Mouse (Mus musculus) layer of hippocampus, adult 2 months (tissue): ENCODE results near the gene Gamt. TPM values are rescaled to one million over a fixed set of nuclear protein-coding genes. Genes with fewer than 3 reads are reported as not detected.
"Not testable (repeated sequence)": the region's sequence is repeated elsewhere in the genome, so short reads cannot be mapped to it uniquely, and the experiment has no call there.

Experiments used
- DNase-seq, 2 experiments: peaks; one replicate each; pipeline ENCODE4 v3.0.0; 2022; ENCODE audit warnings: low spot score in 2 of 2
- H3K27ac ChIP-seq: fragments of 200-600 bp; 2 replicates; pipeline ENCODE4 v1.8.1; 2022
- H3K4me3 ChIP-seq: fragments of 200-600 bp; 2 replicates; pipeline ENCODE4 v1.8.1; 2022; ENCODE audit warnings: mild to moderate bottlenecking
- CTCF ChIP-seq: fragments of 200-600 bp; conservative IDR thresholded peaks from 2 replicates; pipeline ENCODE4 v1.8.1; 2022; ENCODE audit warnings: antibody characterized with exemption, mild to moderate bottlenecking, moderate library complexity
- microRNA-seq, 2 experiments: library from miRNA; unstranded; fragments of <30 nt; microRNA quantifications; one replicate each; pipeline ENCODE4 v1.2.0; 2021
- total RNA-seq, 2 experiments: library from RNA; stranded (reverse); gene quantifications; 2 replicates each; pipeline ENCODE4 v1.2.3; 2021

Gamt gene
- total RNA-seq, 2 experiments from 2014 or later: 29.8 to 33.1 TPM

DNA sequence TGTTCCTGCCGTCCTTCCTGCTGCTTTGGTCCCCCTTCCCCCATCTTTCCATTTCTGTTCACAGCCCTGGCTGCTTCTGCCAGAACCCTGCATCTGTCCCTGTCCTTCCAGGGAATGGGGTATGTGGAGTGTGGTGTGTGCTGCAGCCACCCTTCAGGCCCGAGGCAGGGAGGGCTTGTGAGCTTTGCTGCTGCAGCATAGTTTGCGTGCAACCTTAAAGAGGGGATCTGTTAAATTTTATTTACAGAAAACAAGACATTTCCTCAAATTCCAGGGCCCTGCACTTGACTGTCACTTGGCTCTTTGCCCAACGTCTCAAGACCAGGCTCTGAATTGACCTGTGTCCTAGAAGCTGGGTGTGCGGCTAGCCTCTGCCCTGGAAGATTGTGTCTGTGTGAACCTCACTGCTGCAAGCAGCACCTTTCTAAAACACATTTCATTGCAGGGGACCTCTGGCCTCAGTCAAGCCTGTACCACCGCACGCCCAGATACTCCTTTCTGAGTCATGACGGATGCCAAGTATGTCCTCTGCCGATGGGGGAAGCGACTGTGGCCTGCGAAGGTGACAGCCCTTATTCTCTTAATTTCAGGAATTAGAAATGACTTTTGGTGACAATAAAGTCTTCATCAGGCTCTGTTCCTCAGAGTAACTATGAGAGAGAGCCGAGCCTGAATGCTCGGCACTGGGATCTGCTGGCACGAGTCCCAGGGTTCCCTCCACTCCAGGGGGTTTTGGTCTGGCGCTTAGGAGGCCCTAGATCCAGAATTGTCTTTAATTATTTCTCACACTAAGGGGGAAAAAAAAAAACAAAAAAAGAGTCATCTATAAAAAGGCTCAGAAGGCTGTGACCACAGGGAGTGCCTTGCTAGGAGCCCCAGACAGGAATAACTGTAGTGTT lies 32.7 kb downstream of the Gamt start:
- H3K4me3 ChIP-seq: peak overlapping the region; percentile 79
- peak overlapping the region; percentile 98 for H3K27ac ChIP-seq
- DNase-seq: no peak
- no peak for TF ChIP-seq CTCF

DNA sequence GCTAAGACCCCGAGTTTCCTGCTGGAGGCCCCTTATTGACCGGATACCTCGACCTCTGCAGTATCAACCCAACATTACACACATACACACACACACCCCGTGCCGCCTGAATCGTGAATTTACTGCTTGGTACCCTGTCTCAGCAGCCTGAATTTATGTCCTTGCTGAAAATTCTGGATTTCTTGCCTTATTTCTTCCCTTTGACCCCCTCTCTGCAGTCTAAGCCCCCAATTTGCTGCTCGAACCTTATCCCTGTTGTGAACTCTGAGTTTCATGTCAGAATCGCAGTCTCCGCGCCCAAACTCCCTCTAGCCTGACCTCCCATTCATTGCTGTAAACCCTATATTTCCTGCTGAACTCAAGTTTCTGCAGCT lies 33.7 kb downstream of the Gamt start:
- no peak for TF ChIP-seq CTCF
- Histone ChIP-seq H3K27ac (peak overlapping the region; percentile 98), H3K4me3 (peak overlapping the region; percentile 79)
- DNase-seq: no peak

DNA sequence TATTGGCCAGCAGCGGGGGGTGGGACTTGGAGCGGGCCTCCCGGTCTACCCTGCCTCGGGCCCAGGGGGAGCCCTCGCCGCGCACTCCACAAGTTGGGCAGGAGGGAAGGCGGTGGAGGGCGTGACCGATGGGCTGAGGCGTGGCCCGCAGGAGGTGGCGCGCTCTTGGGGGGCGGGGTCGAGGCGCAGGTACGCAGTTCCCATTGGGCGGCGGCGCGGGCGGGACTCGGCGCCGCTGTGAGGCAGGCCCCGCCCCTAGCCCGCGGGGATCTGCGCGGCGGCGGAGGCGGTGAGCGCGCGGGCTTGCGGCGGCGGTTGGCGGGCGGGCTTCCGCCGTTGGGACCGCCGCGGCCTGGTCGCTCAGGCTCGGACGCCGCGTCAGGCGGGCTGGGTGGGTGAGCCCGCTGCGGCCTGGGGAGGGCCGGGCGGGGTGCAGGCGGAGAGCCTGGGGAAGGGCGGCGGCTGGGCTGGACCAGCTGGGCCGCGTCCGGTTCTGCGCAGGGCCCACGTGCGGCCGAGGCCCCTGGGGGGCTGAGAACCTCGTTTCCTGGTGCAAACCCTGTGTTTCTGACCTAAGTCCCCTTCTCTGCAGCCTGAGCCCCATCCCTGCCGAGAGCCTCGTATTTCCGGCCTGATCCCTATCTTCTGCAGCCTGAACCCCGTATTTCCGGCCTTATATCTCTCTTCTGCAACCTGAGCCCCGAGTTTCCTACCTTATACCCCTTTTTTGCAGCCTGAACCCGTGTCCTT lies 34.2 kb downstream of the Gamt start, which contains the start of gene Mum1:
Gene Mum1, plus strand, starts transcription at position 19 of the 750 bp plus-strand sequence.
- TF ChIP-seq CTCF: peak; percentile 73
- H3K27ac ChIP-seq: peak within 1 kb of the TSS; percentile 98
- H3K4me3 ChIP-seq: peak within 1 kb of the TSS; percentile 79
- peak; percentile 98 to 99 for DNase-seq

DNA sequence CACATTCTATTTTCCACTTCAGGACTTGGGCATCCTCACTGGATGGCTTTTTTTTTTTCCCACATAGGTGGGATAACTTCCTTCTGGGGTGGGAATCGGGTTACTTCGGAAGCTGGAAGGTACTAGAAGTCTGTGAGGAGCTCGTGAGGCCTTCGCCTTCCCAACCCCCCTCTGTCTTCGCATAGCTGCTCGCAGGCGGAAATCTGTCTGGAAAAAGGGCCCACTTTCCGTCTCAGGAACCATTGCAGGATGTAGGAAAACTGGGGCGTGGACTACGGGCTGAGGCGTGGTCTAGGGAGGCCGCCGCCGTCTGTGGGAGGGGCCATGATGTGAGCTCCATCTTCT lies 34.8 kb downstream of the Gamt start:
- no peak for DNase-seq
- TF ChIP-seq CTCF: no peak
- Histone ChIP-seq H3K27ac (peak overlapping the region; percentile 89), H3K4me3 (peak overlapping the region; percentile 53)

DNA sequence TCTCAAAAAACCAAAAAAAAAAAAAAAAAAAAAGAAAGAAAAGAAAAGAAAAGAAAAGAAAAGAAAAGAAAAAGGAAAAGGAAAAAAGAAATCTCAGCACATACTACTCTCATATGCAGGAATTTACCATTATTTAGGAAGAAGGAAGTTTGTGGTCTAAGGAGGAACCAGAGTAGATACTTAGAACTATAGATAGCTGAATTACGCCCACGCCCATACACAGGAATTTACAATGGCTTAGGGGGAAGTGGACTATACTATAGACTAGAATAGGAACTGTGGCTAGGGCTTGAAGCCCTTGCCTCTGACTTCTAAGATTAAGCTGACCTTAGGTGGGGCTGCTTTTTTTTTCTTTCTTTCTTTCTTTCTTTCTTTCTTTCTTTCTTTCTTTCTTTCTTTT lies 37.7 kb downstream of the Gamt start:
- not testable (repeated sequence) for H3K4me3 ChIP-seq, DNase-seq

DNA sequence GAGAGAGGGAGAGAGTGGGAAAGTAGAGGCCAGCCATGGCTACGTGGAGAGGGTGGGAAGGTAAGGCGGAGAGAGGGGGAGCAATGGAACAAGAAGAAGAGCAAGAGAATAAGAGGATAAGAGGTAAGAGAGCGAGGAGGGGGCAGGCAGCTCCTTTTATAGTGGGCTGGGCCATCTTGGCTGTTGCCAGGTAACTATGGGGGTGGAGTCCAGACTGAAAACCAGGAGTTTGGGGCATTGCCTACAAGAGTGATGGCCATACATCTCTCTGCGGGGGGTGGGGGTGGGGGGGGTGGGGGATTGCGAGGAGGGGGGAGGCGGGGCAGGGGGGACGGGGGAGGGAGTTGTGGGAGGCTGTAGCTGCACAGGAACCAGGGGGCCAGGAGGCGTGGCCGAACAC lies 40.1 kb downstream of the Gamt start:
- H3K4me3 ChIP-seq: no peak overlapping the region
- DNase-seq: no peak
- H3K27ac ChIP-seq: no peak overlapping the region
- no peak for TF ChIP-seq CTCF

More for the DNA sequence above, 37.7 kb downstream of the Gamt start:
- H3K27ac ChIP-seq: not testable (repeated sequence)

DNA sequence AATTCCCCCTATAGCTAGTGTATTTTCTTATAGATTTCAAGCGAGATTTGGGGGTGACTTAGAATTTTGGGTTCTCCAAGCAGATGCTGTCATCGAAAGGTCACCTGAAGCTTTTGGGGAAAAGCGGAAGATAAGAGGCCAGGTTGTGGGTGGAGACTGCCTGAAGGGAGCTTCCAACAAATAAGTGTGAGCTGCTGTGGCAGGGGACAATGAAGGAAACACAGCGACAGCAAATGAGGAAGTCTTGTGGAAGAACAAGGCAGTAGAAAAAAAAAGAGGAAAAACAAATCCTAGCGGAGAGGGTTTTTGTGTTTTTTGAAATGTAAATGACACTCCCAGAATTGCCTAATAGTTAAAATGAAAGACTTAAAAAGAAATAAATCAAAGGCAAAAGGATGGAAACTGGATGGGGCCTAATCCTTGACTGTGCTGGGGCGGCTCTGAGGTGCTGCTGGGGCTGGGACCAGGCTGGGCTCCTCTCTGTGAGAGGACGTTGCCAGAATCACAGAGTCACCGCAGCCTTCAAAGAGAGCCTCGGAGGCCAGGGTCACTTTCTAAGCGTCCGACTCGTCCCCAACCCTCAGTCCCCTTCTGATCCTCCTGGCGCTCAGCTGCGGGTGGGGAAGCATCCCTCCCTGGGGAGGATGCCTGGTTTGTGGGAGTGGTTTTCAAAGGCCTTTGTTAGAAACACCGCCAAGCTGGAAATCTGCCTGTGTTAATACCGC lies 45.6 kb downstream of the Gamt start:
- Histone ChIP-seq H3K27ac (no peak overlapping the region), H3K4me3 (no peak overlapping the region)
- DNase-seq: no peak
- no peak for TF ChIP-seq CTCF

DNA sequence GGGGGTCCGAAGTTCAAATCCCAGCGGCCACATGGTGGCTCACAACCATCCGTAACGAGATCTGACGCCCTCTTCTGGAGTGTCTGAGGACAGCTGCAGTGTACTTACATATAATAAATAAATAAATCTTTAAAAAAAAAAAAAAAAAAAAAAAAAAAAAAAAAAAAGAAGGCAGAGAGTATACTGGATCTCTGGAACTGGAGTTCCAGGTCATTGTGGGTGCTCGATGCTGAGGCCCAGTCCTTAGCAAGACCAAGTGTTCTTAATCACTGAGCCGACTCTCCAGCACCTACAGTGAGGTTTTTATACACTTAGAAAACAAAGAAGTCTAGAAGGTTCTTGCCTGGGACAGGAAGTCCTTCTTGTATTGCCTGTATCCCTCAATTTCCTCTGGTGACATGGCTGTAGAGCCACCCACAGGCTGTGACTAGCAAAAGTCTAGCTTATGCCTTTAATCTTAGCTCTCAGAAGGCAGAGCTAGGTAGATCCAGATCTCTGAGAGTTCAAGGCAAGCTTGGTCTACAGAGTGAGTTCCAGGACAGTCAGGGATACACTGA lies 49.2 kb downstream of the Gamt start:
- H3K4me3 ChIP-seq, DNase-seq, H3K27ac ChIP-seq: not testable (repeated sequence)

DNA sequence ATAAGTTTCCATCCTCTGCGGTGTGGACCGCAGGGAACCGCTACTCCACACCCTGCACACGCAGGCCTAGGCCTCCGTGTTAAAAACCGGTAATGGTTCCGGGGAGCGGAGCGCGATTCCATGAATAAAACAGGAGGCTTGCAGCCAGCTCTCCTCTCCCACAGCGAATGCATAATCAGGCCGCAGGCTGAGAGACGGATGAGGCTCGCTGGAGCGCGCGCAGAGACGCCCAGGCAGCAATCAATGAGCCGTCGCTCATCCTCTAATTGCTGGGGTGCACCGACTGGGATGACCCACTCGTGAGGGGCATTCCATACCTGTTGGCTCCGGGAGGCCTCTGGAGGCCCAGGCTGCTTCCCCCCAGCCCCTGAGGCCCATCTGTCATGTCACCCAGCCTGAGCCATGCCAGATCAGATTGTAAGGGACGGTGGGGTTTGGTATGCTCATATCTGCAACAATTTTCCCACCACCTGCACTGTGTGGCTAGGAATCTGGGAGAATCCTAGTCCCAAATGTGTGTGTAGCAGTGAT lies 51.9 kb downstream of the Gamt start:
- Histone ChIP-seq H3K27ac (peak overlapping the region; percentile 82), H3K4me3 (peak overlapping the region; percentile 4; the same call in 1 of the 2 replicates)
- peak in 1 of 2 experiments; percentile 33 for DNase-seq
- no peak for TF ChIP-seq CTCF

DNA sequence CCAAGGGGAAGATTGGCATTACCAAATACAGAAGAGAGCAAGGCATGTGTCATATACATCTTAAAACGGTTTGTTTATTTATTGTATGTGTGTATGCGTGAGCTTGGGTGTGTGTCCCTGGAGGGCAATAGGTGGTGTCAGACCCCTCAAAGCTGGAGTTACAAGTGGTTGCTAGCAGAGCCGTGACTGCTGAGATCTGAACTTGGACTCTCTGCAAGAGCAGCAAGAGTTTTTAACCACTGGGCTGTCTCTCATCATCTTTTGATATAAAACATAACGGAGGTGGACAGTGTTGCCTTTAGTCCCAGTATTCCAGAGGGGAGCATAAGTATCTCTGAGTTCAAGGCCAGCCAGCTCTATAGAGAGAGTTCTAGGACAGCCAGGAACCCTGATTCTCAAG lies 52.6 kb downstream of the Gamt start:
- TF ChIP-seq CTCF: no peak
- DNase-seq: no peak
- H3K27ac ChIP-seq: no peak overlapping the region
- H3K4me3 ChIP-seq: no peak overlapping the region

Small RNA genes lying within 50 kb of the gene (microRNA-seq; reads per million reads assigned to microRNA genes)
- gene Mir6911: 0.96 to 2.6 reads per million in 2 experiments

Other genes with a start within 250 kb of the Gamt start
- 1 to 10 TPM; 3.7 to 4.4 TPM for gene Arhgap45, start 244.4 kb downstream of the Gamt start, total RNA-seq
- 10 to 100 TPM; 77.8 to 79.1 TPM for gene Polr2e, start 221.2 kb downstream of the Gamt start, total RNA-seq
- gene Gpx4, start 213.8 kb downstream of the Gamt start, total RNA-seq: 100 to 1,000 TPM; 440 to 464 TPM
- gene Sbno2, start 155.4 kb downstream of the Gamt start, total RNA-seq: 10 to 100 TPM; 22.4 to 23.4 TPM
- 10 to 100 TPM; 96.8 to 97.7 TPM for gene Stk11, start 145.2 kb downstream of the Gamt start, total RNA-seq
- 100 to 1,000 TPM; 332 to 344 TPM for gene Atp5d, start 122.4 kb downstream of the Gamt start, total RNA-seq
- 100 to 1,000 TPM; 331 to 341 TPM for gene Cbarp, start 120.2 kb downstream of the Gamt start, total RNA-seq
- gene Midn, start 112.7 kb downstream of the Gamt start, total RNA-seq: 10 to 100 TPM; 53.1 to 54.5 TPM
- 100 to 1,000 TPM in 1 of 2 experiments, 10 to 100 TPM in 1; 88.3 to 103 TPM for gene Cirbp, start 95.0 kb downstream of the Gamt start, total RNA-seq
- 1 to 10 TPM; 7.0 to 7.4 TPM for gene 1600002K03Rik, start 88.1 kb downstream of the Gamt start, total RNA-seq
- gene Efna2, start 81.5 kb downstream of the Gamt start, total RNA-seq: 1 to 10 TPM; 7.1 to 9.7 TPM
- 10 to 100 TPM; 41.4 to 49.6 TPM for gene Mum1, start 34.6 kb downstream of the Gamt start, total RNA-seq
- gene Ndufs7, start 11.9 kb downstream of the Gamt start, total RNA-seq: 100 to 1,000 TPM; 201 to 210 TPM
- gene Dazap1, start 474 bp upstream of the Gamt start, total RNA-seq: 10 to 100 TPM; 91.2 to 95.4 TPM
- 100 to 1,000 TPM; 926 to 932 TPM for gene Rps15, start 31.4 kb upstream of the Gamt start, total RNA-seq
- 100 to 1,000 TPM in 1 of 2 experiments, 10 to 100 TPM in 1; 98.3 to 110 TPM for gene Apc2, start 35.0 kb upstream of the Gamt start, total RNA-seq
- gene 2310011J03Rik, start 59.5 kb upstream of the Gamt start, total RNA-seq: 10 to 100 TPM; 23.5 to 25.7 TPM
- 1 to 10 TPM; 2.8 to 3.2 TPM for gene Pcsk4, start 68.5 kb upstream of the Gamt start, total RNA-seq
- gene Reep6, start 68.9 kb upstream of the Gamt start, total RNA-seq: 10 to 100 TPM in 1 of 2 experiments, 1 to 10 TPM in 1; 9.6 to 11.0 TPM
- gene Adamtsl5, start 87.4 kb upstream of the Gamt start, total RNA-seq: 1 to 10 TPM; 4.7 to 7.2 TPM
- 10 to 100 TPM; 33.4 to 36.6 TPM for gene Plk5, start 95.4 kb upstream of the Gamt start, total RNA-seq
- gene Mex3d, start 126.6 kb upstream of the Gamt start, total RNA-seq: 10 to 100 TPM; 15.5 to 17.1 TPM
- 100 to 1,000 TPM; 147 to 149 TPM for gene Mbd3, start 138.5 kb upstream of the Gamt start, total RNA-seq
- 100 to 1,000 TPM; 404 to 413 TPM for gene Uqcr11, start 145.8 kb upstream of the Gamt start, total RNA-seq
- gene Tcf3, start 172.6 kb upstream of the Gamt start, total RNA-seq: 10 to 100 TPM; 27.6 to 31.6 TPM
- not detected for gene Onecut3, start 233.8 kb upstream of the Gamt start, total RNA-seq